Mouse (Mus musculus): ENCODE results near the gene Nf1. TPM values are rescaled to one million over a fixed set of nuclear protein-coding genes. Genes with fewer than 3 reads are reported as not detected.
"Not testable (repeated sequence)": the region's sequence is repeated elsewhere in the genome, so short reads cannot be mapped to it uniquely, and the experiment has no call there.

Nf1 gene
- 5.3 and 6.3 TPM in 2 replicates for polyA plus RNA-seq (2015; fragmentation: Nextera tagmentation; extraction: Ambion mirVana)

DNA sequence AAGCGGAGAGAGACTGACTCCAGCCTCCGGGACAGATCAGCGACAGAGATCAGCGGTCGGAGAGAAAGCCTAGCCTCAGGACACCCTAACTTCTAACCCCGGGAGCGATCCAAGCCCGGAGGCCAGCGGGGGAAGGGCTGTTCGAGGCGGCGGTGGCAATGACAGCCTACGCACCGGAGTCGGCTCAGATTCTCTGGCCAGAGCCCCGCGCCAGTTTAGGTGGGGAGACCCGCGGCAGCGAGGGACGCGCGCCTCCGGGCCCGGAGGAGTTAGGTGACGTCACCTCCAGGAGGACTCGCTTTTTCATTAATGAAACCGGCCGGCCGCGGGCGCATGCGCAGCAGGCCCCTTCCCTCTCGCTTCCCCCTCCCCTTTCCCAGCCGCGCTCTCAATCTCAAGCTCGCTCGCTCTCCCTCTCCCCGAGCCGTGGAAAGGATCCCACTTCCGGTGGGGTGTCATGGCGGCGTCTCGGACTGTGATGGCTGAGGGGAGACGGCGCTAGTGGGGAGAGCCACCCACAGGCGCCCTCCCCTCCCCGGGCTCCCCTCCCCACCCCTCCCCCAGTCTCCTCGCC lies at the start of gene Nf1:
Gene Nf1 (plus strand): TSS at position 460 of the 574 bp plus-strand sequence.
- H3K4me1 ChIP-seq: peaks cover 16% of the 10 kb centered on the region
- no peaks in the 10 kb centered on the region for H3K27me3 ChIP-seq
- H3K4me2 ChIP-seq: peak within 1 kb of the TSS; percentile 71
- ATAC-seq (ENCODE audit: borderline replicate concordance, extremely low read depth, low FRiP score, low TSS enrichment): peak; percentile 94
- H3K36me3 ChIP-seq: peaks cover 6% of the 10 kb centered on the region; the same call in 1 of the 2 replicates
- H3K9me3 ChIP-seq: no peaks in the 10 kb centered on the region
- peak within 1 kb of the TSS; percentile 92 for H3K9ac ChIP-seq
- peak within 1 kb of the TSS; percentile 87 for H3K4me3 ChIP-seq
- under 1% methylated on average over 47 of the region's 49 CpGs for WGBS
- peak within 1 kb of the TSS; percentile 92 for H3K27ac ChIP-seq

- H3K27me3 ChIP-seq: no peaks in the 10 kb centered on the region
- H3K4me2 ChIP-seq: no peak overlapping the region
- H3K4me3 ChIP-seq: no peak overlapping the region
- no peak overlapping the region for H3K9ac ChIP-seq
- no peak overlapping the region for H3K27ac ChIP-seq
- no peak for ATAC-seq (ENCODE audit: borderline replicate concordance, extremely low read depth, low FRiP score, low TSS enrichment)
- 47% methylated on average over 2 of the region's 2 CpGs for WGBS
- H3K4me1 ChIP-seq: peaks cover 35% of the 10 kb centered on the region
- H3K9me3 ChIP-seq: no peaks in the 10 kb centered on the region
- H3K36me3 ChIP-seq: no peaks in the 10 kb centered on the region
Measured at GRCm38 (mm10) chr11:79290473-79290872, 49.0 kb upstream of the Nf1 start.

DNA sequence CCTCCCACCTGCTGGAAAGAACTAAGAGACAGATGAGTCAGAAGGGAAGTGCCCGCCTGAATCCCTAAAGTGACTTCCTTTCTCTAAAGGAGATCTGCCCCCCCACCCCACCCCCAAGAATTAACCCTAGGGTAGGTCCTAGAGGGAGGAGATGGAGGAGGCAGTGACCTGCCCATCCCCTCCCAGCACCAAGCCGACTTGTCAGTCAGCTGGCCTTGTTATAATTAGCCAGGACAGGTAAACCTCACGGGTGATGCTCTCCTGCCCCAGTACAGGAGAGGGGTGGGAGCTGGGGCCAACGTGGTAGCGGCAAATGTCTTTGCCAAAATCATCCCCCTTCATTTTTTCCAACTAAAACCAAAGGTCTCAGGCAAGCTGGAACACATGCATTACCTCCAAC lies 47.8 kb upstream of the Nf1 start:
- Histone ChIP-seq H3K27ac (no peak overlapping the region), H3K9ac (no peak overlapping the region), H3K4me2 (no peak overlapping the region), H3K4me1 (peaks cover 27% of the 10 kb centered on the region), H3K9me3 (no peaks in the 10 kb centered on the region), H3K4me3 (no peak overlapping the region), H3K36me3 (no peaks in the 10 kb centered on the region), H3K27me3 (no peaks in the 10 kb centered on the region)
- no peak for ATAC-seq (ENCODE audit: borderline replicate concordance, extremely low read depth, low FRiP score, low TSS enrichment)
- 62% methylated on average over 5 of the region's 5 CpGs for WGBS

DNA sequence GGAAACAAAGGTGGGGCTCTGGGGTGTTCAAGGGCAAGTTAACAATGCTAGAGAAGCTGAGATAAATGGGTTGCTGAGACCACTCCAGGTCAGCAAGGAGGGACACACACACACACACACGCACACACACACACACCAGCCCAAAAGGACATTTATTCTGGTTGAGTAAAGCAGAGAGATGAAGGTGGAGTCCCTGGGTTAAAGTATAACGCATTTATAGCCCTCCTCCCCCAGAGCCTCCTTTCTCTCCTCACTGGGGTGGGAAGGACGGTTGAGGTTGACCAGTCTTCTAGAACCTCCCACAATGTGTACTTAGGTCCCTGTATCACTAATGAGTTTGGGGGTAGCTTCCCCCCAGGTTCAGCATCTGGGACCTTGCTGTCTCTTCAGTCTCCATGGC lies 47.4 kb upstream of the Nf1 start:
- no peak overlapping the region for H3K4me2 ChIP-seq
- no peak overlapping the region for H3K9ac ChIP-seq
- no peaks in the 10 kb centered on the region for H3K27me3 ChIP-seq
- peaks cover 25% of the 10 kb centered on the region for H3K4me1 ChIP-seq
- H3K27ac ChIP-seq: no peak overlapping the region
- no peaks in the 10 kb centered on the region for H3K9me3 ChIP-seq
- no peak overlapping the region for H3K4me3 ChIP-seq
- ATAC-seq (ENCODE audit: borderline replicate concordance, extremely low read depth, low FRiP score, low TSS enrichment): no peak
- no peaks in the 10 kb centered on the region for H3K36me3 ChIP-seq
- WGBS: 66% methylated on average over 3 of the region's 3 CpGs

DNA sequence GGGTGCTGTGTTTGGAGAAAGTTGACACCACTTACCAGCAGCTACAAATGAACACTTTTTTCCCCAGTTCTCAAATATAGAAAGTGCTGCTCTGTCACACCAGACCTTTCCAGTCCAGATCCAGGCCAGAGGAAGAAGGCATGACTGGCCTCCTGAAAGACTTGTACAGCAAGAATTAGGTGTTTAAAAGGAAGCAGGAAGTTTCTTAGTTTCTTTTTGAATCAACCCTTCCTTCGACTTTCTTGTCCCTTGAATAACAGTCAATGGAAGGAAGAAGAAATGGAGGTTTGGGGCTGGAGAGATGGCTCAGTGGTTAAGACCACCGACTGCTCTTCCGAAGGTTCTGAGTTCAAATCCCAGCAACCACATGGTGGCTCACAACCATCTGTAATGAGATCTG lies 46.5 kb upstream of the Nf1 start:
- ATAC-seq (ENCODE audit: borderline replicate concordance, extremely low read depth, low FRiP score, low TSS enrichment): no peak
- Histone ChIP-seq H3K27ac (no peak overlapping the region), H3K4me3 (no peak overlapping the region)

GRCm38 (mm10) chr11:79293971-79294370 lies 45.5 kb upstream of the Nf1 start:
- Histone ChIP-seq H3K4me1 (peaks cover 8% of the 10 kb centered on the region; the same call in 1 of the 2 replicates), H3K36me3 (no peaks in the 10 kb centered on the region), H3K27ac (no peak overlapping the region), H3K9me3 (no peaks in the 10 kb centered on the region), H3K4me2 (no peak overlapping the region), H3K9ac (no peak overlapping the region), H3K27me3 (no peaks in the 10 kb centered on the region), H3K4me3 (no peak overlapping the region)
- WGBS: 52% methylated on average over 1 of the region's 1 CpGs
- ATAC-seq (ENCODE audit: borderline replicate concordance, extremely low read depth, low FRiP score, low TSS enrichment): no peak

More for the DNA sequence above, 46.5 kb upstream of the Nf1 start:
- no peaks in the 10 kb centered on the region for H3K9me3 ChIP-seq
- H3K4me1 ChIP-seq: peaks cover 16% of the 10 kb centered on the region
- no peak overlapping the region for H3K4me2 ChIP-seq
- WGBS: 81% methylated on average over 3 of the region's 3 CpGs
- H3K36me3 ChIP-seq: no peaks in the 10 kb centered on the region
- no peaks in the 10 kb centered on the region for H3K27me3 ChIP-seq
- H3K9ac ChIP-seq: no peak overlapping the region

DNA sequence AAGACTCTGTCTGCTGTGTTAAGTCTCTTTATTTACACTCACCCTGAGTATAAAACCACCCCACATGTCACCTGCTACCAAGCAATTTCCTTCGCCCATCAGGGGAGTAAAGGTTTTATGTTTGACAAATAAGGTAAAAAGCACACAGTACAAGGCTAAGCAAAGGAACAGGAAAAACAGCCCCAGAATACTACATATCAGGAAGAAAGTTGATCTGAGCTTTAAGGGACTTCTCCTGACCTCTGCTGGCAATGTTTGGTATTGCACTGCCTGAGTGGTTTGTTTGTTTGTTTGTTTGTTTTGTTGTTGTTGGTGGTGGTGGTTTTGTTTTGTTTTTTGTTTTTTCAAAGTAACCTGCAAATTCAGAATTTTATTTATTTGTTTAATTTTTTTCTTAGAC lies 43.3 kb upstream of the Nf1 start:
- Histone ChIP-seq H3K4me1 (no peaks in the 10 kb centered on the region), H3K27ac (no peak overlapping the region), H3K27me3 (no peaks in the 10 kb centered on the region), H3K4me3 (no peak overlapping the region), H3K36me3 (no peaks in the 10 kb centered on the region), H3K9ac (no peak overlapping the region), H3K4me2 (no peak overlapping the region), H3K9me3 (no peaks in the 10 kb centered on the region)
- no peak for ATAC-seq (ENCODE audit: borderline replicate concordance, extremely low read depth, low FRiP score, low TSS enrichment)
- 33% methylated on average over 1 of the region's 1 CpGs for WGBS

GRCm38 (mm10) chr11:79296856-79297491 lies 42.5 kb upstream of the Nf1 start, which contains the start of gene Gm9964:
TSS of gene Gm9964 (minus strand) at chr11:79296906.
- Histone ChIP-seq H3K9ac (no peak within 1 kb of the TSS), H3K27ac (no peak within 1 kb of the TSS), H3K4me3 (no peak within 1 kb of the TSS), H3K4me1 (no peaks in the 10 kb centered on the region), H3K27me3 (no peaks in the 10 kb centered on the region), H3K4me2 (no peak within 1 kb of the TSS), H3K9me3 (no peaks in the 10 kb centered on the region), H3K36me3 (no peaks in the 10 kb centered on the region)
- no peak for ATAC-seq (ENCODE audit: borderline replicate concordance, extremely low read depth, low FRiP score, low TSS enrichment)
- 25% methylated on average over 5 of the region's 5 CpGs for WGBS

- Histone ChIP-seq H3K36me3 (no peaks in the 10 kb centered on the region), H3K27me3 (no peaks in the 10 kb centered on the region), H3K4me1 (no peaks in the 10 kb centered on the region), H3K27ac (no peak overlapping the region), H3K4me2 (no peak overlapping the region), H3K9ac (no peak overlapping the region), H3K9me3 (no peaks in the 10 kb centered on the region), H3K4me3 (no peak overlapping the region)
- ATAC-seq (ENCODE audit: borderline replicate concordance, extremely low read depth, low FRiP score, low TSS enrichment): no peak
- 74% methylated on average over 9 of the region's 9 CpGs for WGBS
Measured at GRCm38 (mm10) chr11:79299719-79300431, 39.6 kb upstream of the Nf1 start.

DNA sequence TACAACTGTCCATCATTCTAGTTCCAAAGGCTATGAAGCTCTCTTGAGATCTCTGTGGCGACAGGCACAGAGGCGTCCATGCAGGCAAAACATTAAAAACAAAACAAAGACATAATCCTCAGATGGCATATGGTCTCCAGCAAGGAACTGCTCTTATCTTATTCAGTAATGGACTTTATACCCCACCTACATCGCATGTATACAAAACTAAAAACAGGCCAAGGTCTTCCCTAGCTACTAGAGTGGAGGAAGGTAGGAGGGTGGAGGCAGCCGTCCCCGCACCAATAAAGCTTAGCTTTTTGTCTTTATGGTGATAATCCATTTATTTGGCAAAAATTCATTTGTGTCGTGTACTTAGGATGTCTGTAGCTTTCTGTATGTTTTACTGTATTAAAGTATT lies 36.4 kb upstream of the Nf1 start:
- ATAC-seq (ENCODE audit: borderline replicate concordance, extremely low read depth, low FRiP score, low TSS enrichment): no peak
- Histone ChIP-seq H3K4me1 (peaks cover 27% of the 10 kb centered on the region), H3K9me3 (no peaks in the 10 kb centered on the region), H3K36me3 (no peaks in the 10 kb centered on the region), H3K27ac (no peak overlapping the region), H3K4me2 (no peak overlapping the region), H3K4me3 (no peak overlapping the region), H3K27me3 (no peaks in the 10 kb centered on the region), H3K9ac (no peak overlapping the region)
- 73% methylated on average over 6 of the region's 6 CpGs for WGBS

- not testable (repeated sequence) for H3K4me3 ChIP-seq; H3K4me2 ChIP-seq; H3K36me3 ChIP-seq; H3K9ac ChIP-seq; H3K27ac ChIP-seq; H3K27me3 ChIP-seq; ATAC-seq (ENCODE audit: borderline replicate concordance, extremely low read depth, low FRiP score, low TSS enrichment); H3K9me3 ChIP-seq
- peaks cover 31% of the 10 kb centered on the region for H3K4me1 ChIP-seq
- 82% methylated on average over 4 of the region's 4 CpGs for WGBS
Measured at GRCm38 (mm10) chr11:79304245-79304644, 35.2 kb upstream of the Nf1 start.

DNA sequence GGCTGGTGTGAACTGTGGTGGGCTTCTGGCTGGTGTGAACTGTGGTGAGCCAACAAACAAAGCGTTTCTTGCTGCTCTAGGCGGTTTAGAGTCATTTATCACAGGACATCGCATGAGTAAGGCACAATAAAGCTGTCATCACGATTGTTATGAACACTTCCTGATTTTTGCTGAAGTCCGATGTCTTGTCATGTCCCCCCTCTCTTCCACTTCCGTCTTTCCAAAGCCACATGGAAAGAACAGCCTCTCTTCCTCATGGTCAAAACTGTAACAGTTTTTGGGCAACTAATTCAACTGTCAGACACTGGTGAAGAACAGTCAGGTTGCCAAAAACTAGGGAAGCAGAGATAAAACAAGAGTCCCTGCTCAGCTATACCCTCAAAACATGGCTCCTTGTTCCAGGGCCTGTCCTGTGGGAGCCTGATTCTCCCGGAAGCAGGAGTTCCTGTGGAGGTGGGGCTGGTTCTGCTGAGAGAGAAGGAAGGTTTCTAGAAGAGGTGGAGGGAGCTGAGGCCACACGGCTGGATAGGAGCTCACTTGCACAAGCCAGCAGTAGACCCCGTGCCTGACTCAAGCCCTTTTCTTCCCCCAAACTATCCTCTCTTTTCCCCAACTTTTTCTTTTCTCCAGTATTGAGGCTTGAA lies 33.7 kb upstream of the Nf1 start:
- Histone ChIP-seq H3K36me3 (no peaks in the 10 kb centered on the region), H3K4me2 (no peak overlapping the region), H3K27ac (peak overlapping the region; percentile 89), H3K9ac (no peak overlapping the region), H3K4me1 (peaks cover 31% of the 10 kb centered on the region), H3K4me3 (no peak overlapping the region), H3K27me3 (no peaks in the 10 kb centered on the region), H3K9me3 (no peaks in the 10 kb centered on the region)
- 32% methylated on average over 9 of the region's 9 CpGs for WGBS
- no peak for ATAC-seq (ENCODE audit: borderline replicate concordance, extremely low read depth, low FRiP score, low TSS enrichment)
